Mouse (Mus musculus) brain, embryonic 14.5 days (tissue): ENCODE measurements around the gene Sf3b4.

Experiments used
- CTCF ChIP-seq: fragments of 200-500 bp; IDR thresholded peaks from 2 replicates; pipeline ENCODE4 v1.5.1; 2012; ENCODE audit warnings: inconsistent platforms, mild to moderate bottlenecking, moderate library complexity, borderline replicate concordance; ENCODE audit not compliant: insufficient read depth, insufficient read length; ENCODE audit errors: extremely low read depth
- POLR2A ChIP-seq: fragments of 200-500 bp; IDR thresholded peaks from 2 replicates; pipeline ENCODE4 v1.6.1; 2012; ENCODE audit warnings: mild to moderate bottlenecking, inconsistent platforms, borderline replicate concordance; ENCODE audit not compliant: poor library complexity, insufficient read depth, insufficient read length, severe bottlenecking; ENCODE audit errors: extremely low read depth

DNA sequence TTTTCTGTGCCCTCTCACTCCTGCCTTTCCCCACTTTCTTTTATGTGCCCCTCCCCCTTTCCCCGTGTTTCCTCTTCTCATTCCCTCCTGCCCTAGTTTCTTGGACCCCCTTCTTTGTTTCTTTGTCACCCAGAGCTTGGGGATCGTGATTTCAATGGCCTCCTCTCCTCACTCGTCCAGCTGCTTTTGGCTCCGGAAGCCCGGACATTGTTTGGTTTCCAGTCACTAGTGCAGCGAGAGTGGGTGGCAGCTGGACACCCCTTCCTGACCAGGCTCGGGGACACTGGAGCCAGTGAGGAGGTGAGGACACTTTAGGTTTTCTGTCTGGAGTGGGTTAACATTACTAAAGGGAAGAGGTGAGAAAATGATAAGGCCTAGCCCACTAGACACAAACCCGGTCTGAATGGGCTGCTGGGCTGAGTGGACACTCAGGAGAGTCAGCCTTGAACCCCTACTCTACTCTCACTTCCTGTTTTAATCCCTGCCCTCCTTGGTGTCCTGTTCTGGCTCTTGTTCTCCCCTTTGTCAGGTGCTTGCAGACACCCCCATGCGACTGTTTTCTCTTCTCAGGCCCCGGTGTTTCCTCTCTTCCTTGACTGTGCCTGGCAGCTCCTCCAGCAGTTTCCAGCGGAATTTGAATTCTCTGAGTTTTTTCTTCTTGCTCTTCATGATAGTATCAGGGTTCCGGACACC is 3.5 kb upstream of the Sf3b4 start:
- no peak for TF ChIP-seq CTCF
- no peak for TF ChIP-seq POLR2A
